Mouse (Mus musculus): ENCODE data around the gene Coro6. TPM values are rescaled to one million over a fixed set of nuclear protein-coding genes. Genes with fewer than 3 reads are reported as not detected.

Gene Coro6
- polyA plus RNA-seq, 2 experiments, result 0.08 to 0.10 TPM

DNA sequence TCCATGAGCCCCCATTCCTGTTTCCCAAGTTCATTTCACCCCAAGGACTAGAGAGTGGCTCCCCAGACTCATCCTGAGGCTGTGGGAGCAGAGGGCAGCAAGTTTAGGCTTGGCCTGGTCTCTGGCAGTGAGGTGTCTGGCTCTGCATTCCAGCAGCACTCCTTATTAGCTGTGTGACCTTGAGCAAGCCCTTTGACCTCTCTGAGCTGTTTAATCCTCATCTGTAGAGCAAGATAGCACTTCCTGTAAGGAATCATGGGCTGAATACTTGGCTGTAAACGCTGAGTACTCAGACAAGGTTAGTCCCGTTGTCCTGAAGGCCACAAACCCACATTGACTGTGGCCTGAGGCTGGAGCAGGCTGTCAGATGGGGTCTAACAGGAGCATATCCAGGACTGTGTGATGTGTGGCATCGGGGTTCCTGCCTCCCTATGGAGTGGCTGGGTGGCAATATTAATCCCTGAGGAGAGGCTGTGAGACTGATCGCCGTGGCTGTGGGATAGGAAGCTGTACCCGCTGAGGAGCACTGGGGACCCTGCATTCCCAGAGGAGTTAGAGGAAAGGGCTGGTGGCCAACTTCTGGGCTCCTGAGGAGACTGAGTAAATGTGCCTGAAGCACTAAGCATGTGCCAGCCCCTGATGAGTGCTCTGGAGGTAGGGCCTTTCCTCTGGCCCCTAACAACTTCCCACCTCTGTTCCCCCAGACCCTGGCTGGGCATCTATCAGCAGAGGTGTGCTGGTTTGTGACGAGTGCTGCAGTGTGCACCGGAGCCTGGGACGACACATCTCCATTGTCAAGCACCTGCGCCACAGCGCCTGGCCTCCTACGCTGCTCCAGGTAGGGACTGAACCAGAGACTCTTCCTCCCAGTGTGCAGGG, 36.3 kb downstream of the Coro6 start:
- TF ChIP-seq CTCF (IDR thresholded peaks at IDR 0.05; ENCODE audit: low read depth) (no peak), EP300 (IDR thresholded peaks at IDR 0.05; ENCODE audit: low read depth) (no peak)
- WGBS (ENCODE audit: insufficient replicate concordance), result 78% methylated on average over 12 of the region's 12 CpGs

DNA sequence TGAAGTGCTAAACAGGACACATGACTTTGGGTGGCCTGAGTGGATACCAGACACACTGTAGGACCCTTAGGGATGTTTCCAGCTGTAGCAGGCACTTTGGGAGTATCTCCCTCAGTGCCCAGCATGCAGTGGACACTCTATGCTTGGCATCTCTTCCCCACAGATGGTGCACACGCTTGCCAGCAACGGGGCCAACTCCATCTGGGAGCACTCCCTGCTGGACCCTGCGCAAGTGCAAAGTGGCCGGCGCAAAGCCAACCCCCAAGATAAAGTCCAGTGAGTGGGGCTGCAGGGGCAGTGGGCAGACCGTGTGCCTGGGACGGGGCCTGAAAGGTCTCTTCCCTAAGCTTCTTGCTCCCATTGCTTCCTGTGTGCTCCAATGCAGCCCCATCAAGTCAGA, 37.1 kb downstream of the Coro6 start:
- DNase-seq (ENCODE audit: low read depth in 3 of 3, low spot score in 3 of 3) (no peak), ATAC-seq (ENCODE audit: insufficient read depth) (no peak)
- Histone ChIP-seq H3K27ac (no peak overlapping the region), H3K4me2 (ENCODE audit: low read depth) (no peak overlapping the region), H3K9ac (replicated peaks) (no peak overlapping the region), H3K4me1 (replicated peaks; ENCODE audit: control insufficient read depth in 2 of 2, insufficient read depth in 2 of 2, low read length in 1 of 2) (peaks cover 0 to 14% of the 10 kb centered on the region in 2 experiments; a peak in 2 of 4 replicates), H3K9me3 (ENCODE audit: control insufficient read depth, low read length) (no peaks in the 10 kb centered on the region), H3K36me3 (replicated peaks; ENCODE audit: control insufficient read depth, insufficient read depth, low read depth) (no peaks in the 10 kb centered on the region; the same call in none of the 2 replicates), H3K27me3 (ENCODE audit: control insufficient read depth, insufficient read depth, low read length) (no peaks in the 10 kb centered on the region), H3K4me3 (ENCODE audit: insufficient read depth in 1 of 2, low read depth in 2 of 2, low read length in 2 of 2) (no peak overlapping the region)
- TF ChIP-seq EP300 (IDR thresholded peaks at IDR 0.05; ENCODE audit: low read depth) (no peak), CTCF (IDR thresholded peaks at IDR 0.05; ENCODE audit: low read depth) (no peak)
- 90% methylated on average over 7 of the region's 7 CpGs for WGBS (ENCODE audit: insufficient replicate concordance)

More for the DNA sequence above, 36.3 kb downstream of the Coro6 start:
- Histone ChIP-seq H3K4me2 (ENCODE audit: low read depth) (no peak overlapping the region), H3K36me3 (replicated peaks; ENCODE audit: control insufficient read depth, insufficient read depth, low read depth) (no peaks in the 10 kb centered on the region; the same call in none of the 2 replicates), H3K9me3 (ENCODE audit: control insufficient read depth, low read length) (no peaks in the 10 kb centered on the region), H3K4me1 (replicated peaks; ENCODE audit: control insufficient read depth in 2 of 2, insufficient read depth in 2 of 2, low read length in 1 of 2) (peaks cover 0 to 16% of the 10 kb centered on the region in 2 experiments; a peak in 2 of 4 replicates), H3K4me3 (ENCODE audit: insufficient read depth in 1 of 2, low read depth in 2 of 2, low read length in 2 of 2) (no peak overlapping the region), H3K27me3 (ENCODE audit: control insufficient read depth, insufficient read depth, low read length) (no peaks in the 10 kb centered on the region), H3K27ac (no peak overlapping the region), H3K9ac (replicated peaks) (no peak overlapping the region)
- ATAC-seq (ENCODE audit: insufficient read depth) (no peak), DNase-seq (ENCODE audit: low read depth in 3 of 3, low spot score in 3 of 3) (no peak)

DNA sequence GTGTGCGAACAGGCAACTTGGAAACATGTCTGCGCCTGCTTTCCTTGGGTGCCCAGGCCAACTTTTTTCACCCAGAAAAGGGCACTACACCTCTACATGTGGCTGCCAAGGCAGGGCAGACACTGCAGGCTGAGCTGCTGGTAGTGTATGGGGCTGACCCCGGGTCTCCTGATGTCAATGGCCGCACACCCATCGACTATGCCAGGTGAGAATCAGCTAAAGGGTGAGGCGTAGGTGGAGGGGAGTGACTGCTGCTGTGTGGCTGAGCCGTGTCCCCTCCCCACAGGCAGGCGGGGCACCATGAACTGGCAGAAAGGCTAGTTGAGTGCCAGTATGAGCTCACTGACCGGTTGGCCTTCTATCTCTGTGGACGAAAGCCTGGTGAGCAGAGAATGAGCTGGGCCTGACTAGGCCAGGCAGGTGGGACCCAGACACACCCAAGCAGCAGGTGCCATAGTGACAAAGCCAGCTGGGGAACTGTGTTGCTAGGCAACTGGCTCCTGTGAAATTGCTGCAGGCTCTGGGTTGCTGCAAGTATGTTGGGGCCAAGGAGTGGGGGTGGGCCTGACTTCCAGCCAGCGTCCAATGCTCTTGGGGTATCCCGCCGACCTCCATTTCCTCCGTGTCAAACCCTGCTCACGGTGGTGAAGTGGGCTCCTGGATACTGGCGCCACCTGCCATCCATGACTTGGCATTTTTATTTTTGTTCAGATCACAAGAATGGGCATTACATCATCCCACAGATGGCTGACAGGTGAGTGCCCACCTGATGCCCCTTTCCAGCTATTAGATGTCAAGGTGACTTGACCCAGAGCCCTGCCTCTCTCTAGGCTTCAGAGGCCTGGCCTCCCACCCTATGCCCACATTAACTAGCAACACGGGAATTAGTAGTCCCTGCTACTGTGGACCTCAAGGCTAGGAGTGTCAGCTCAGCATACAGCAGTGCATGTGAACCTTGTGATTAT, 38.4 kb downstream of the Coro6 start:
- Histone ChIP-seq H3K4me1 (replicated peaks; ENCODE audit: control insufficient read depth in 2 of 2, insufficient read depth in 2 of 2, low read length in 1 of 2) (peaks cover 0 to 7% of the 10 kb centered on the region in 2 experiments; a peak in 2 of 4 replicates), H3K27ac (no peak overlapping the region), H3K9ac (replicated peaks) (no peak overlapping the region; the same call in 1 of the 2 replicates), H3K27me3 (ENCODE audit: control insufficient read depth, insufficient read depth, low read length) (no peaks in the 10 kb centered on the region), H3K4me2 (ENCODE audit: low read depth) (no peak overlapping the region), H3K4me3 (ENCODE audit: insufficient read depth in 1 of 2, low read depth in 2 of 2, low read length in 2 of 2) (no peak overlapping the region), H3K9me3 (ENCODE audit: control insufficient read depth, low read length) (no peaks in the 10 kb centered on the region), H3K36me3 (replicated peaks; ENCODE audit: control insufficient read depth, insufficient read depth, low read depth) (no peaks in the 10 kb centered on the region; the same call in none of the 2 replicates)
- 79% methylated on average over 17 of the region's 17 CpGs for WGBS (ENCODE audit: insufficient replicate concordance)
- DNase-seq (ENCODE audit: low read depth in 3 of 3, low spot score in 3 of 3), result no peak
- TF ChIP-seq CTCF (IDR thresholded peaks at IDR 0.05; ENCODE audit: low read depth), result no peak
- no peak for TF ChIP-seq EP300 (IDR thresholded peaks at IDR 0.05; ENCODE audit: low read depth)
- no peak for ATAC-seq (ENCODE audit: insufficient read depth)

DNA sequence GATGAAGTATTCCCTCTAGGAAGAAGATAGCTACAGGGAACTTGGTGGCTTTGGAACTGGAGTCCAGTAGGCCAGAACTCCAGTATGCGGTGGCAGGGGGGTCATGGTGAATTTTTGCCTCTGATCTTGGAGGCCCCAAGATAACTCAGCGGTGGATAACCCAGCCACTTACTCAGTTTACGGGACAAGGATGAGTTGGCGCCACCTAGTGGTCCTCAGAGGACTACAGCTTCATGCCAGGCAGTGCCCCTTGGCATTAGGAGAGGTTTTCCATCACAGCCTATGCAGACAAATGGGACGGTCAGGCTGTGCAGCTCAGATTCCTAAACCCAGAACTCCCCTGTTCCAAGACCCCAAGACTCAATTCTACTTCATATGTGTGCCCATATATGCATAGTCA, 39.2 kb downstream of the Coro6 start:
- DNase-seq (ENCODE audit: low read depth in 3 of 3, low spot score in 3 of 3) (peak in 2 of 3 experiments; percentile 57 to 58), ATAC-seq (ENCODE audit: insufficient read depth) (no peak)
- H3K4me1 ChIP-seq (replicated peaks; ENCODE audit: control insufficient read depth in 2 of 2, insufficient read depth in 2 of 2, low read length in 1 of 2), result peaks cover 0 to 5% of the 10 kb centered on the region in 2 experiments; a peak in 2 of 4 replicates
- no peak overlapping the region for H3K27ac ChIP-seq
- H3K9ac ChIP-seq (replicated peaks), result no peak overlapping the region
- peak; percentile 96 for TF ChIP-seq CTCF (IDR thresholded peaks at IDR 0.05; ENCODE audit: low read depth)
- no peak for TF ChIP-seq EP300 (IDR thresholded peaks at IDR 0.05; ENCODE audit: low read depth)
- WGBS (ENCODE audit: insufficient replicate concordance), result 21% methylated on average over 5 of the region's 5 CpGs
- no peaks in the 10 kb centered on the region; the same call in none of the 2 replicates for H3K36me3 ChIP-seq (replicated peaks; ENCODE audit: control insufficient read depth, insufficient read depth, low read depth)
- no peak overlapping the region for H3K4me2 ChIP-seq (ENCODE audit: low read depth)
- H3K27me3 ChIP-seq (ENCODE audit: control insufficient read depth, insufficient read depth, low read length), result no peaks in the 10 kb centered on the region
- no peaks in the 10 kb centered on the region for H3K9me3 ChIP-seq (ENCODE audit: control insufficient read depth, low read length)
- no peak overlapping the region for H3K4me3 ChIP-seq (ENCODE audit: insufficient read depth in 1 of 2, low read depth in 2 of 2, low read length in 2 of 2)
